Mouse (Mus musculus) layer of hippocampus, adult 8-10 months (tissue): ENCODE measurements around the gene Hsp90ab1. TPM values are rescaled to one million over a fixed set of nuclear protein-coding genes. Genes with fewer than 3 reads are reported as not detected.
A peak's percentile ranks its signal among the peaks of the same experiment; 100 is the strongest.

ENCODE experiments used
- DNase-seq, 2 experiments: peaks; one replicate each; pipeline ENCODE4 v3.0.0; 2022; ENCODE audit warnings: low spot score in 2 of 2
- total RNA-seq, 4 experiments: library from RNA; stranded (reverse); gene quantifications; 2 replicates each; pipeline ENCODE4 v1.2.4; 2022

Hsp90ab1 gene
- total RNA-seq, 4 experiments from 2014 or later, result 1,566 to 2,023 (median 1,742) TPM

- no peak for DNase-seq
Observed at GRCm38 (mm10) chr17:45557998-45558862, 14.8 kb downstream of the Hsp90ab1 start.

DNA sequence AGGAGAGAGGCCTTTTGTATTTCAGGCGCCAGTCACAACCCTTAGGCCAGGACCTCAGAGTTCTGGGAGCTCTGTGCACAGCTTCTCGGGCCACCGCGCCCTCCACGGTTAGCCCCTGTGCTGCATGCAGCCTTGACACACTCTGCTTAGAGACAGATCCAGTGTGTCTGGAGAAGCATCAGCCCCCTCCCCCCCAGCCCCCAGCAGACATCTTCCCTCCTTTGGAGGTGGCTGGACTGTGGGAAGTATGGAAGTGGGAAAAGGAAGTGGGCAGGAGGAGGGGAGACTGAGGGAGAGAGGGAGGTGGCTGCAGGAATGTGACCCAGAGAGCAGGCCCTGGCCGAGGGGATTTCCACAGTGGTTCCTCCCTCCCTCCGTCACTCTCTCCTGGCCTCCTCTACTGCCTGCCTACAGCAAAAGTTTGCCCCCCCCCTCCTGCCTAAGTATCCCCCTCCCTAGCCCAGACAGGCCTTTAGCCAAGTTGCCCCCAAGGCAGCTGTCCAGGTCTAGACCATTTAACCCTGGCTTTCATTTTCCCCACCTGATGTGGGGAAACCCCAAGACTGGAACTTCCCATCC lies 15.7 kb downstream of the Hsp90ab1 start:
- DNase-seq, result no peak

GRCm38 (mm10) chr17:45556514-45557245 lies 16.4 kb downstream of the Hsp90ab1 start:
- no peak for DNase-seq

DNA sequence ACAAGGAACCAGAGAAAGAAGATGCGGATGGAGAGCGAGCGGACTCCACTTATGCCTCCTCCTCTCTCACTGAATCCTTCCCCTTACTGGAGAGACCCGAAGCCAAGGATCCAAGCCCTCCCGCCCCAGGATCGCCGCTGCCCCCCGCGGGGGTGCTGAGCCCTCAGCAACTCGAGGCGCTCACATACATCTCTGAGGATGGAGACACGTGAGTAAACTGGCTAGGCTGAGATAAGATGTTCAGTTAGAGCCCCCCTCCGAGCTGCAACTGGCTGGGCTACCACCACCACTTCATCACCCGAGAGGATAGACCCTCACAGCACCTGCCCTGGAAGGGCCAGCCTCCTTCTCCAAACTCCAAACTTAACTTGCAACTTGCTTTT lies 17.0 kb downstream of the Hsp90ab1 start:
- no peak for DNase-seq

GRCm38 (mm10) chr17:45555452-45556106 lies 17.5 kb downstream of the Hsp90ab1 start, which contains the start of gene Nfkbie:
Gene Nfkbie (plus strand): TSS chr17:45555703.
- peak; percentile 78 to 82 for DNase-seq

DNA sequence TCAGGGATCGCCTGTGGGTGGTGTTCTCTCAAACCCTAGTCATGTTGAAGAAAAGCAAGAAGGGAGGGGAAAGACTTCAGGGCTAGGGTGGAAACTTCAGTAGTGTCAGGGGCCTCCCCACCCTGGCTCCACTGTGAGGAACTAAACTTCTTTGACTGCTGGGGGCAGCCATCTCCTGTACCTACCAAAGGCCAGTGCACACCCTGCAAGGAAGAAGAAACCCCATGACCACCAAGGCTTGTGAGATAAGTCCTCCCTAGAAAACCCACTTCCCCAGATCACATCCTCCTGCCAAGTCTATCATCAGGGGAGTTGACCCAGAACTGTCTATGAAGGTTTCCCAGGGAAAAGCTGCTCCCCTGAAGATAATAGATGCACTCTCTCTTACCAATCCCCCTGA lies 18.7 kb downstream of the Hsp90ab1 start:
- no peak for DNase-seq

GRCm38 (mm10) chr17:45553065-45553464 lies 20.0 kb downstream of the Hsp90ab1 start:
- no peak for DNase-seq

DNA sequence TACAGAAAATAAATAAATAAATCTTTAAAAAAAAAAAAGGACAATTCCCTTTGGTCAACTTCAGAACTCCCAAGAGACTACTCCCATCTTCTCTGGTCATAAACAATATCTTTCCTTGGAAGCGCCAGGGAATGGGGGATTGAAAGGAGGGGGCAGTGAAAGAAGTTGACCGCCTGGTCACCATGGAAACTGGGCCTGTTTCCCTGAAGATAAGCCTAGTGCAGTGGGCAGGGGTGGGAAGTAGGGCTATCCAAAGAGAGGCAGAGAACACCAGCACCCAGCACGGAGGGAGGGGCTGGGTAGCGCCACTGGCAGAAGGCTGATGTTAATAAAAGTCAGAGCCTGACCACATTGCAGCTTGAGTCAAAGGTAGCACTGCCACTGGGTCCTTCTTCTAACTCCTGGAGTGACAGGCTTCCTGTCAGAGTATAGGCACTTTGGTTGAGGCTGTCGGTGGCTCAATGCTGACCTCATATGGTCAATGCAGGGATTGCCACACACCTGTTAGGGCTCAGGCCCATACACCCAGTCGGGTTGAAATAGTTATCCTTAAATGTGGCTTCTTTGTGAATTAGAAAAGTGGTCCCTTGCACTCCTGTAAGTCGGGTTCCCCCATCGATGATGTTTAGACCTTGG lies 21.1 kb downstream of the Hsp90ab1 start:
- peak in 1 of 2 experiments; percentile 86 for DNase-seq

DNA sequence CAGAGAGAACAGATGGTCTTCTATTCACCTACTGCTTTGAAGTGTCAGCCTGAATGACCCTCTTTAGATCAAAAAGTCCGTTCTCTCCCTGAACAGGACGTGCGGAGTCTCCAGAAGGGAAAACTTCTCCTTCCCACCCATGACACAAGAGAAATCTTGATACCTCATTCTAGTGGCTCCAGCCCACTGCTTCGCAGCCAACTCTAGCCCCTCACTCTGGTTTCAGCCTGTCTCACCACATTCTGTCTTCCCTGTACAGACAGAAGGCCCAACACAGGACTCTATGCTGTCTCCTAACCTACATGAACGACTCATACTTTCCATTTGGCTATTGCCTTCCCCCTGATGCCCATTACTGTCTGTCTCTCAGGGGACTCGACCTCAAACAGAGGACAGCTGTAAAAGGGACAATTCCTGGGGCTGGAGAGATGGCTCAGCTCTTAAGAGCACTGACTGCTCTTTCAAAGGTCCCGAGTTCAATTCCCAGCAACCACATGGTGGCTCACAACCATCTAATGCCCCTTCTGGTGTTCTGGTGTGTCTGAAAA lies 21.7 kb downstream of the Hsp90ab1 start:
- no peak for DNase-seq

GRCm38 (mm10) chr17:45550253-45550652 lies 22.8 kb downstream of the Hsp90ab1 start:
- DNase-seq, result no peak

- DNase-seq, result peak in 1 of 2 experiments; percentile 47
Observed at GRCm38 (mm10) chr17:45549617-45550181, 23.4 kb downstream of the Hsp90ab1 start, which contains the start of gene Tmem151b. Gene Tmem151b (minus strand): TSS chr17:45549677.

- DNase-seq, result peak in 1 of 2 experiments; percentile 60
Observed at GRCm38 (mm10) chr17:45548541-45549512, 24.2 kb downstream of the Hsp90ab1 start.

DNA sequence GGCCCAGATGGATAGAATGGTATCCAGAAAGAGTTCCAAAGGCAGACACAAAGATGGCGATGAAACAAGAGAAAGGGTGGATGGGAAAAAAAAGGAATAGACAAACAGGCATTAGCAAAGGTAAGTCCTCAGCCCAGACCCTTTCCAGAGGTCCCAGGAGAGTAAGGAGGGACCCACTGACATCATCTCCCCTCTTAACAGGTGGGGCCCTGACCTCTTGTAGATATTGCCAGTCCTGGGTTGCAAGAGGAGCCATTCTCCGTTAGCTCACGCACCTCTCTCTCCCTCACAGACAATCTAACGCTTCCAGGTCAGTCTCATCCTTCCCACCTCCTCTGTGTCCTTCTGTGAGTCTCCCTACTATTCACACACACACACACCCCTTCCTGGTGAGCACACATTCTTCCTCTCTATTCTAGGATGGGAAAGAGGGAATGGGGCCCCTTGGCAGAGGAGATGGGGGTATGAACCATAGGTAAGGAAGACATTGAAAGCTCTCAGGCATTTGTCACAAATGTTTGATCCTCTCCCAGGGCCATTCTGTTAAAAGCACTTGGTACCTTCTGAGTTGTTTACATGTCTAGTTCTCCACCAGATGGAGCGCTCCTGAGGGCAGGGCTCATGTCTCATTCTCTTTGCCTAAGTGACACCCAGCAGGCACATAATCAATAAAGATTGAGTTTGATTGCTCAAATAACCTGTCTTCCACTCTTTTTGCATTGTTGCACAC lies 25.4 kb downstream of the Hsp90ab1 start:
- DNase-seq, result no peak

DNA sequence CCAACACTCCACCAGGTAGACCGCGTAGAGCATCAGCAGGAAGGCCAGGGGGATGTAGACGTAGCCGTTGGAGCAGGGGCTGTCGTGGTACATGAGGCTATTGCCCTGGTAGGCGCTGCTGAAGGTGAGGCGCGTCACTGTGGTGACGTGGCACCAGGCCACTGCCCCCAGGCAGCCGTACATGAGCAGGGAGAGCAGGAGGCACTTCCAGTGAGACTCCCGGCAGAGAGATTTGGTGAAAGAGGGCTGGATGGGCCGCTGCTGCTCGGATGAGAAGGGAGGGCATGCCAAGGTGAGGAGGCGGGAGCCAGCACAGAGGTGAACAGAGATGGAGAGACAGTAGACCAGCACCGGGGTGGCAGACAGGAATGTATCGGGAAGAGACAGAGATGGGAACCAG lies 26.1 kb downstream of the Hsp90ab1 start:
- no peak for DNase-seq

DNA sequence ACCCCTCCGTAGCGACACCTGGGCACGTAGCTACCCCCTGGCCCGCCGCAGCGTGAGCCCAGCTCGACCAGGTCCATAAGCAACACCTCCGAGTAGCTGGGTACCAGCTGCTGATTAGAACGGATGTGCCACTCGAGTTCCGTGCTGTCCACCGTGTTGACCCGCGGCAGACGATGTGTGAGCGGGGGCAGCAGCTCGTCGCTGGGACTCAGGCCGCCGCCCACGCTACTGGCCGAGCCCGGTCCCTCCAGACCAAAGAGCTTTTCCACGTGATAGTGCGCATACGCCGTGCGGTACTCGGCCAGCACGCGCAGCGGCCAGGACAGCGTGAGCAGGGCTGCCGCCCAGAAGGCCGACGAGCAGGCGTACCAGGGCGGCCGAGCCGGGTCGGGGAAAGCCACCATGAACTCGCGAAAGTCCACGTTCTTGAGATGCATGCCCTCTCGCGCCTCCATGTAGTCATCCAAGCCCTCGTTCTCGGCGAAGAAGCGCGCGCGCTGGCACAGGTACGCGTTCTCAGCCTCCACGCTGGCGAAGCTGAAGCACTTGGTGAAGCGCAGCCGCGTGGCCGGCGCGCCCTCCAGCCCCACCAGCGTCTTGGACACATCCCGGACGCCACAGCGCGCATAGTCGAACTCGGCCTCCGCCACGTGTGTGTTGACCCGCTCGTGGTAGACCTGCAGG lies 27.7 kb downstream of the Hsp90ab1 start:
- no peak for DNase-seq

GRCm38 (mm10) chr17:45544873-45545277 lies 28.2 kb downstream of the Hsp90ab1 start:
- no peak for DNase-seq

- no peak for DNase-seq
Observed at GRCm38 (mm10) chr17:45544001-45544872, 28.8 kb downstream of the Hsp90ab1 start.
